Mouse (Mus musculus) CH12.LX (cell line): Measurements from ENCODE around the gene Dnajc1. TPM values are rescaled to one million over a fixed set of nuclear protein-coding genes. Genes with fewer than 3 reads are reported as not detected.

Experiments
- DNase-seq: peaks from one replicate; pipeline ENCODE4 v3.0.0-alpha.2; 2013; ENCODE audit errors: extremely low read depth
- H3K27ac ChIP-seq: 2 replicates; pipeline ENCODE4 v1.5.1; 2012; ENCODE audit warnings: low read depth, mild to moderate bottlenecking, control low read depth, moderate library complexity; ENCODE audit not compliant: insufficient read depth
- H3K27me3 ChIP-seq: replicated peaks from 2 replicates; pipeline ENCODE3; 2012; ENCODE audit warnings: inconsistent platforms
- H3K36me3 ChIP-seq, 2 experiments: replicated peaks in 1 of 2; 2 replicates each; pipeline versions ENCODE3 to v1.6.1; 2012; ENCODE audit warnings: inconsistent platforms in 1 of 2, low read length in 1 of 2, mild to moderate bottlenecking in 1 of 2, mixed read lengths in 1 of 2, moderate library complexity in 1 of 2; ENCODE audit not compliant: control insufficient read depth in 1 of 2, insufficient read depth in 1 of 2
- H3K4me1 ChIP-seq, 2 experiments: 2 replicates each; pipeline ENCODE4 v1.6.1; 2012; ENCODE audit warnings: inconsistent platforms in 1 of 2, moderate library complexity in 1 of 2; ENCODE audit not compliant: insufficient read depth in 2 of 2, control insufficient read depth in 1 of 2
- H3K4me2 ChIP-seq: 2 replicates; pipeline ENCODE4 v1.6.1; 2012; ENCODE audit warnings: low read depth, mild to moderate bottlenecking, control low read depth; ENCODE audit not compliant: poor library complexity, insufficient read depth, severe bottlenecking
- H3K4me3 ChIP-seq, 3 experiments: fragments of 150-350 bp in 1 of 3; sonication (generic) in 1 of 3; replicated peaks in 1 of 3; 2 replicates each; pipeline versions ENCODE3 to v1.5.1; 2011 to 2012; ENCODE audit warnings: low read depth in 2 of 3, low read length in 2 of 3, mild to moderate bottlenecking in 2 of 3, moderate library complexity in 2 of 3, control low read depth in 1 of 3, improper control_type of control experiment in 1 of 3, inconsistent platforms in 1 of 3, mixed read lengths in 1 of 3; ENCODE audit not compliant: poor library complexity in 1 of 3
- H3K79me2 ChIP-seq: replicated peaks from 2 replicates; pipeline ENCODE4 v1.6.1; 2012; ENCODE audit warnings: mild to moderate bottlenecking, moderate library complexity; ENCODE audit not compliant: control insufficient read depth, poor library complexity, insufficient read depth, severe bottlenecking; ENCODE audit errors: extremely low read depth
- H3K9ac ChIP-seq: 2 replicates; pipeline ENCODE4 v1.6.1; 2012; ENCODE audit warnings: low read depth, mild to moderate bottlenecking, control low read depth, moderate library complexity; ENCODE audit not compliant: insufficient read depth
- H3K9me3 ChIP-seq: replicated peaks from 2 replicates; pipeline ENCODE3; 2012; ENCODE audit warnings: low read length, inconsistent platforms, mixed read lengths
- BHLHE40 ChIP-seq: IDR thresholded peaks from 2 replicates; pipeline ENCODE4 v1.6.1; 2011; ENCODE audit warnings: mild to moderate bottlenecking, low read depth, low read length, improper control_type of control experiment
- CHD1 ChIP-seq: IDR thresholded peaks from 2 replicates; pipeline ENCODE4 v1.6.1; 2012; ENCODE audit warnings: low read depth, low read length, improper control_type of control experiment, inconsistent platforms
- CTCF ChIP-seq, 2 experiments: IDR thresholded peaks in 1 of 2; conservative IDR thresholded peaks in 1 of 2; 2 replicates each; pipeline ENCODE4 v1.5.1; 2011 to 2012; ENCODE audit warnings: low read depth in 2 of 2, low read length in 2 of 2, improper control_type of control experiment in 1 of 2, inconsistent platforms in 1 of 2, mild to moderate bottlenecking in 1 of 2, moderate library complexity in 1 of 2
- ETS1 ChIP-seq: conservative IDR thresholded peaks from 2 replicates; pipeline ENCODE4 v1.6.1; 2012; ENCODE audit warnings: low read depth, mild to moderate bottlenecking, inconsistent platforms, low read length, improper control_type of control experiment, moderate library complexity
- JUND ChIP-seq: conservative IDR thresholded peaks from 2 replicates; pipeline ENCODE4 v1.6.1; 2011; ENCODE audit warnings: low read depth, low read length, improper control_type of control experiment
- MEF2A ChIP-seq: IDR thresholded peaks from 2 replicates; pipeline ENCODE4 v1.6.1; 2014; ENCODE audit warnings: low read depth, mild to moderate bottlenecking, inconsistent platforms, low read length, improper control_type of control experiment, borderline replicate concordance
- RAD21 ChIP-seq: IDR thresholded peaks from 2 replicates; pipeline ENCODE4 v1.6.1; 2011; ENCODE audit warnings: low read depth, mild to moderate bottlenecking, low read length, improper control_type of control experiment, moderate library complexity
- SMC3 ChIP-seq: IDR thresholded peaks from 2 replicates; pipeline ENCODE4 v1.6.1; 2011; ENCODE audit warnings: low read depth, low read length, improper control_type of control experiment
- TBP ChIP-seq: conservative IDR thresholded peaks from 2 replicates; pipeline ENCODE4 v1.6.1; 2011; ENCODE audit warnings: low read depth, low read length, improper control_type of control experiment
- TCF12 ChIP-seq: IDR thresholded peaks from 2 replicates; pipeline ENCODE4 v1.6.1; 2014; ENCODE audit warnings: low read depth, mild to moderate bottlenecking, inconsistent platforms, low read length, improper control_type of control experiment
- USF2 ChIP-seq: conservative IDR thresholded peaks from 2 replicates; pipeline ENCODE4 v1.6.1; 2011; ENCODE audit warnings: low read depth, low read length, improper control_type of control experiment
- ZKSCAN1 ChIP-seq: IDR thresholded peaks from 2 replicates; pipeline ENCODE4 v1.6.1; 2012; ENCODE audit warnings: low read depth, inconsistent platforms, low read length, improper control_type of control experiment, borderline replicate concordance
- dilution Hi-C: fragments of 300-500 bp; cut with MboI; formaldehyde crosslinking; loops from 2 replicates; pipeline ENCODE4 v1.14.3; 2020; ENCODE audit warnings: low sequenced_read_pairs; ENCODE audit not compliant: extremely low pct_unique_long_range_greater_than_20kb, extremely low pct_ligation_motif_present
- in situ Hi-C: fragments of 300-500 bp; cut with MboI; formaldehyde crosslinking; loops from 3 replicates; pipeline ENCODE4 v1.14.3; 2019; ENCODE audit warnings: low sequenced_read_pairs, low pct_ligation_motif_present, low pct_unique_long_range_greater_than_20kb, mixed read lengths
- polyA plus RNA-seq: library from polyadenylated mRNA; unstranded; fragments of >175 nt; gene quantifications from 2 replicates; pipeline ENCODE4 v1.2.1, GENCODE M21; 2012; ENCODE audit warnings: low read depth; ENCODE audit not compliant: insufficient read length
- total RNA-seq, 2 experiments: library from RNA; depleted of rRNA; stranded (reverse); fragments of 300-350 nt in 1 of 2; fragments of >200 nt in 1 of 2; gene quantifications; 2 replicates each; pipeline ENCODE4 v1.2.3; 2012 to 2014

Dnajc1 gene
- total and polyA plus RNA-seq, 3 experiments = 13.5 to 32.9 (median 17.1) TPM

DNA sequence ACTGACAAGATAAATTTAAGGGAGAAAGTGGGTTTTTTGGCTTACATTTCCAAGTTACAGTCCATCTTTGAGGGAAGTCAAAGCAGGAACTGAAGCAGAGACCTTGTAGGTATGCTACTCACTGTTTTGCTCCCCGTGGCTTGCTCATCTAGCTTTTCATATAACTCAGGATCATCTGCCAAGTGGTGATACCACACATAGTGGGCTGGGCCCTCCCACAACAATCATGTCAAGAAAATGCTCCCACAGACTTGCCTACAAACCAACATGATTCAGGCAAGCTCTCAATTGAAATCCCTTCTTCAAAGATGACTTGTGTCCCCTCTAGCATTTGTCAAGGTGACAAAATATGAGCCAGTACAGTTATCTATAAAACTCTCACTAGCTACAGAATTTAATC, 3.0 kb downstream of the Dnajc1 start:
- Histone ChIP-seq H3K4me2 (no peak overlapping the region), H3K4me1 (peaks cover 4 to 12% of the 10 kb centered on the region in 2 experiments; a peak in 3 of 4 replicates), H3K9me3 (peaks cover 2% of the 10 kb centered on the region), H3K9ac (no peak overlapping the region), H3K36me3 (peaks cover 0 to 5% of the 10 kb centered on the region in 2 experiments), H3K27ac (no peak overlapping the region), H3K4me3 (no peak overlapping the region), H3K79me2 (peaks cover 21% of the 10 kb centered on the region), H3K27me3 (no peaks in the 10 kb centered on the region)
- TF ChIP-seq TBP (no peak), ETS1 (no peak), ZKSCAN1 (no peak), CHD1 (no peak), BHLHE40 (no peak), TCF12 (no peak), CTCF (conservative IDR thresholded peaks at IDR 0.05 in 1 of 2, IDR thresholded peaks at IDR 0.05 in 1 of 2; ENCODE audit: low read depth in 2 of 2, low read length in 2 of 2) (no peak)
- DNase-seq = no peak
- in situ Hi-C loops (loop anchor here (25.0 kb wide), 1 partner anchor 298 kb away; the partner anchor contains the start of genes Bmi1 and Spag6), dilution Hi-C loops (no loop called here)

GRCm38 (mm10) chr2:18381662-18382061, 11.0 kb downstream of the Dnajc1 start:
- Histone ChIP-seq H3K4me3 (no peak overlapping the region), H3K27ac (no peak overlapping the region), H3K4me1 (no peaks in the 10 kb centered on the region), H3K4me2 (no peak overlapping the region), H3K9ac (no peak overlapping the region), H3K9me3 (no peaks in the 10 kb centered on the region), H3K36me3 (no peaks in the 10 kb centered on the region), H3K27me3 (no peaks in the 10 kb centered on the region), H3K79me2 (peaks cover 10% of the 10 kb centered on the region)
- in situ Hi-C loops (loop anchor here (25.0 kb wide), 1 partner anchor 306 kb away; the partner anchor contains the start of genes Bmi1 and Spag6), dilution Hi-C loops (no loop called here)
- TF ChIP-seq RAD21 (peak; percentile 53), CTCF (conservative IDR thresholded peaks at IDR 0.05 in 1 of 2, IDR thresholded peaks at IDR 0.05 in 1 of 2; ENCODE audit: low read depth in 2 of 2, low read length in 2 of 2) (peak in 1 of 2 experiments; percentile 43; a peak in 2 of 4 replicates), SMC3 (peak; percentile 30), JUND (no peak), MEF2A (no peak), USF2 (no peak)
- DNase-seq = no peak
